Mouse (Mus musculus): ENCODE data around the gene Zfp955a. TPM values are rescaled to one million over a fixed set of nuclear protein-coding genes. Genes with fewer than 3 reads are reported as not detected.
"Not testable (repeated sequence)": the region's sequence is repeated elsewhere in the genome, so short reads cannot be mapped to it uniquely, and the experiment has no call there.

Gene Zfp955a
- 1.6 and 2.2 TPM in 2 replicates for polyA plus RNA-seq (2012; rRNA removed)

GRCm38 (mm10) chr17:33254530-33255318, at the start of gene Zfp955a:
Gene Zfp955a (minus strand): TSS chr17:33255145.
- not testable (repeated sequence) for H3K36me3 ChIP-seq (ENCODE audit: control insufficient read depth, insufficient read depth, low read length); H3K4me1 ChIP-seq (ENCODE audit: control insufficient read depth, insufficient read depth, low read length); H3K4me3 ChIP-seq (ENCODE audit: control insufficient read depth, low read depth, low read length); H3K27ac ChIP-seq (ENCODE audit: control insufficient read depth, insufficient read depth, low read depth, low read length); H3K27me3 ChIP-seq (ENCODE audit: control insufficient read depth, insufficient read depth, low read length)

GRCm38 (mm10) chr17:33289876-33290149, 34.9 kb upstream of the Zfp955a start:
- H3K4me3 ChIP-seq (ENCODE audit: control insufficient read depth, low read depth, low read length); H3K4me1 ChIP-seq (ENCODE audit: control insufficient read depth, insufficient read depth, low read length); H3K36me3 ChIP-seq (ENCODE audit: control insufficient read depth, insufficient read depth, low read length); H3K27me3 ChIP-seq (ENCODE audit: control insufficient read depth, insufficient read depth, low read length); H3K27ac ChIP-seq (ENCODE audit: control insufficient read depth, insufficient read depth, low read depth, low read length): not testable (repeated sequence)

- not testable (repeated sequence) for H3K27ac ChIP-seq (ENCODE audit: control insufficient read depth, insufficient read depth, low read depth, low read length); H3K36me3 ChIP-seq (ENCODE audit: control insufficient read depth, insufficient read depth, low read length); H3K4me3 ChIP-seq (ENCODE audit: control insufficient read depth, low read depth, low read length); H3K27me3 ChIP-seq (ENCODE audit: control insufficient read depth, insufficient read depth, low read length); H3K4me1 ChIP-seq (ENCODE audit: control insufficient read depth, insufficient read depth, low read length)
Observed at GRCm38 (mm10) chr17:33289039-33289875, 34.3 kb upstream of the Zfp955a start, which contains the start of gene Zfp955b. Gene Zfp955b (plus strand): TSS chr17:33289544.

- no peaks in the 10 kb centered on the region for H3K27me3 ChIP-seq (ENCODE audit: control insufficient read depth, insufficient read depth, low read length)
- TF ChIP-seq CTCF (IDR thresholded peaks at IDR 0.05; ENCODE audit: control insufficient read depth, insufficient read depth, insufficient replicate concordance, low read depth, low read length), result no peak
- no peak overlapping the region for H3K27ac ChIP-seq (ENCODE audit: control insufficient read depth, insufficient read depth, low read depth, low read length)
- no peaks in the 10 kb centered on the region for H3K36me3 ChIP-seq (ENCODE audit: control insufficient read depth, insufficient read depth, low read length)
- H3K4me3 ChIP-seq (ENCODE audit: control insufficient read depth, low read depth, low read length), result no peak overlapping the region
- no peaks in the 10 kb centered on the region for H3K4me1 ChIP-seq (ENCODE audit: control insufficient read depth, insufficient read depth, low read length)
Observed at GRCm38 (mm10) chr17:33268907-33269306, 14.0 kb upstream of the Zfp955a start.

GRCm38 (mm10) chr17:33264376-33264775, 9.4 kb upstream of the Zfp955a start, which contains the start of gene Olfr63:
Gene Olfr63 (plus strand): TSS chr17:33264676.
- Histone ChIP-seq H3K27me3 (ENCODE audit: control insufficient read depth, insufficient read depth, low read length) (no peaks in the 10 kb centered on the region), H3K27ac (ENCODE audit: control insufficient read depth, insufficient read depth, low read depth, low read length) (no peak within 1 kb of the TSS), H3K4me3 (ENCODE audit: control insufficient read depth, low read depth, low read length) (no peak within 1 kb of the TSS), H3K4me1 (ENCODE audit: control insufficient read depth, insufficient read depth, low read length) (no peaks in the 10 kb centered on the region), H3K36me3 (ENCODE audit: control insufficient read depth, insufficient read depth, low read length) (no peaks in the 10 kb centered on the region)
- TF ChIP-seq POLR2A (IDR thresholded peaks at IDR 0.05; ENCODE audit: control insufficient read depth, low read depth, low read length), result no peak
- no peak for TF ChIP-seq CTCF (IDR thresholded peaks at IDR 0.05; ENCODE audit: control insufficient read depth, insufficient read depth, insufficient replicate concordance, low read depth, low read length)

GRCm38 (mm10) chr17:33255319-33255657, 343 bp upstream of the Zfp955a start:
- H3K36me3 ChIP-seq (ENCODE audit: control insufficient read depth, insufficient read depth, low read length); H3K4me1 ChIP-seq (ENCODE audit: control insufficient read depth, insufficient read depth, low read length); H3K27me3 ChIP-seq (ENCODE audit: control insufficient read depth, insufficient read depth, low read length); H3K4me3 ChIP-seq (ENCODE audit: control insufficient read depth, low read depth, low read length); H3K27ac ChIP-seq (ENCODE audit: control insufficient read depth, insufficient read depth, low read depth, low read length): not testable (repeated sequence)

- H3K4me1 ChIP-seq (ENCODE audit: control insufficient read depth, insufficient read depth, low read length); H3K27ac ChIP-seq (ENCODE audit: control insufficient read depth, insufficient read depth, low read depth, low read length); H3K27me3 ChIP-seq (ENCODE audit: control insufficient read depth, insufficient read depth, low read length); H3K4me3 ChIP-seq (ENCODE audit: control insufficient read depth, low read depth, low read length); H3K36me3 ChIP-seq (ENCODE audit: control insufficient read depth, insufficient read depth, low read length): not testable (repeated sequence)
Observed at GRCm38 (mm10) chr17:33236646-33237045, 18.3 kb downstream of the Zfp955a start.

- Histone ChIP-seq H3K4me3 (ENCODE audit: control insufficient read depth, low read depth, low read length) (no peak within 1 kb of the TSS), H3K27me3 (ENCODE audit: control insufficient read depth, insufficient read depth, low read length) (no peaks in the 10 kb centered on the region), H3K4me1 (ENCODE audit: control insufficient read depth, insufficient read depth, low read length) (no peaks in the 10 kb centered on the region), H3K36me3 (ENCODE audit: control insufficient read depth, insufficient read depth, low read length) (no peaks in the 10 kb centered on the region), H3K27ac (ENCODE audit: control insufficient read depth, insufficient read depth, low read depth, low read length) (no peak within 1 kb of the TSS)
- TF ChIP-seq POLR2A (IDR thresholded peaks at IDR 0.05; ENCODE audit: control insufficient read depth, low read depth, low read length) (no peak), CTCF (IDR thresholded peaks at IDR 0.05; ENCODE audit: control insufficient read depth, insufficient read depth, insufficient replicate concordance, low read depth, low read length) (no peak)
Observed at GRCm38 (mm10) chr17:33221590-33221989, 33.4 kb downstream of the Zfp955a start, which contains the start of gene Olfr1564. Gene Olfr1564 (minus strand): TSS chr17:33221690.

- H3K36me3 ChIP-seq (ENCODE audit: control insufficient read depth, insufficient read depth, low read length); H3K4me3 ChIP-seq (ENCODE audit: control insufficient read depth, low read depth, low read length); H3K27me3 ChIP-seq (ENCODE audit: control insufficient read depth, insufficient read depth, low read length); H3K4me1 ChIP-seq (ENCODE audit: control insufficient read depth, insufficient read depth, low read length); H3K27ac ChIP-seq (ENCODE audit: control insufficient read depth, insufficient read depth, low read depth, low read length): not testable (repeated sequence)
Observed at GRCm38 (mm10) chr17:33191002-33191401, 63.9 kb downstream of the Zfp955a start, which contains the start of gene Olfr239. Gene Olfr239 (plus strand): TSS chr17:33191302.

All from testis, adult 2 months (tissue).